Mouse (Mus musculus) limb, embryonic 11.5 days (tissue): Measurements from ENCODE around the gene Cab39. TPM values are rescaled to one million over a fixed set of nuclear protein-coding genes. Genes with fewer than 3 reads are reported as not detected.

ENCODE experiments used
- ATAC-seq: fragments of 200-750 bp; cut with Nextera tagmentation; 2 replicates; pipeline ENCODE4 v1.8.0; 2017; ENCODE audit warnings: low read depth; ENCODE audit not compliant: insufficient number of reproducible peaks, low FRiP score, low TSS enrichment
- DNase-seq: peaks from one replicate; pipeline ENCODE4 v3.0.0-alpha.2; 2015; ENCODE audit warnings: low spot score
- H3K27ac ChIP-seq: fragments of 300-500 bp; sonication (generic); replicated peaks from 2 replicates; pipeline ENCODE4 v1.5.1; 2014; ENCODE audit warnings: low read depth, mild to moderate bottlenecking, low read length
- H3K27me3 ChIP-seq: fragments of 300-500 bp; sonication (generic); 2 replicates; pipeline ENCODE4 v1.6.1; 2014; ENCODE audit warnings: mild to moderate bottlenecking, low read length, mixed read lengths; ENCODE audit not compliant: control insufficient read depth, insufficient read depth
- H3K36me3 ChIP-seq: fragments of 300-500 bp; sonication (generic); 2 replicates; pipeline ENCODE4 v1.6.1; 2014; ENCODE audit warnings: mild to moderate bottlenecking, low read length, moderate library complexity, mixed read lengths; ENCODE audit not compliant: control insufficient read depth, insufficient read depth
- H3K4me1 ChIP-seq: fragments of 300-500 bp; sonication (generic); 2 replicates; pipeline ENCODE4 v1.6.1; 2014; ENCODE audit warnings: low read length, mixed read lengths; ENCODE audit not compliant: control insufficient read depth, insufficient read depth
- H3K4me2 ChIP-seq: fragments of 300-500 bp; sonication (generic); 2 replicates; pipeline ENCODE4 v1.6.1; 2014; ENCODE audit warnings: low read depth, mild to moderate bottlenecking, moderate library complexity; ENCODE audit not compliant: severe bottlenecking
- H3K4me3 ChIP-seq: fragments of 300-500 bp; sonication (generic); 2 replicates; pipeline ENCODE4 v1.5.1; 2014; ENCODE audit warnings: low read depth, low read length
- H3K9ac ChIP-seq: fragments of 300-500 bp; sonication (generic); 2 replicates; pipeline ENCODE4 v1.6.1; 2014; ENCODE audit warnings: mild to moderate bottlenecking, low read length
- H3K9me3 ChIP-seq: fragments of 300-500 bp; sonication (generic); 2 replicates; pipeline ENCODE4 v1.6.1; 2016; ENCODE audit warnings: low read length; ENCODE audit not compliant: control insufficient read depth
- WGBS: fragments of 180-500 bp; shearing (Covaris S2); extraction: QIAGEN DNeasy Blood & Tissue Kit; methylation state at CpG from one replicate; pipeline ENCODE4 v1.1.7; 2014; 5-methylcytosine and 5-hydroxymethylcytosine counted together
- polyA plus RNA-seq: library from polyadenylated mRNA; unstranded; fragments of >200 nt; fragmentation: Nextera tagmentation; extraction: Ambion mirVana; gene quantifications from 2 replicates; pipeline ENCODE4 v1.2.1, GENCODE M21; 2014

The Cab39 gene
- polyA plus RNA-seq, 1 experiment from 2014 or later, result 40.3 TPM

DNA sequence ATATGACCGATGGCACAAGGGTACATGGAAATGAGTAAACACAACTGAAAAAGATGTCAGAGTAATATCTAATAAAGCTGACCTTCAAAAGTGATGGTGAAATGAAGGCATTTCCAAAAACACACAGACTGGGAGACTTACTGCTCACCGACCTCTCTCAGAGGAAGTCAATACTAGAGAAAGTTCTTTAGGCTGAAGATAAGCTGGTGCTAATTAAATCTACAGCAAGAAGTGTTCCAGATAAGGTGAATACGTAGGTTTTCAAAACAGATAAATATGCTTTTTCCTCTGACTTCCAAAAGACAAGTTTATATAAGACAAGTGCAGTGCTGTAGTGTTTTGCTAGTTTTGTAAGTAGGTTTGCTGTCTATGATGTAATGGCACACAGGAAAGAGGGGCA is 63.0 kb downstream of the Cab39 start:
- no peak overlapping the region for H3K27ac ChIP-seq
- WGBS, result 87% methylated on average over 3 of the region's 3 CpGs
- H3K9ac ChIP-seq, result no peak overlapping the region
- ATAC-seq (no peak), DNase-seq (no peak)
- H3K4me2 ChIP-seq, result no peak overlapping the region
- H3K4me3 ChIP-seq, result no peak overlapping the region
- H3K9me3 ChIP-seq, result no peaks in the 10 kb centered on the region
- peaks cover 6% of the 10 kb centered on the region; the same call in 1 of the 2 replicates for H3K36me3 ChIP-seq
- H3K27me3 ChIP-seq, result no peaks in the 10 kb centered on the region
- no peaks in the 10 kb centered on the region for H3K4me1 ChIP-seq

DNA sequence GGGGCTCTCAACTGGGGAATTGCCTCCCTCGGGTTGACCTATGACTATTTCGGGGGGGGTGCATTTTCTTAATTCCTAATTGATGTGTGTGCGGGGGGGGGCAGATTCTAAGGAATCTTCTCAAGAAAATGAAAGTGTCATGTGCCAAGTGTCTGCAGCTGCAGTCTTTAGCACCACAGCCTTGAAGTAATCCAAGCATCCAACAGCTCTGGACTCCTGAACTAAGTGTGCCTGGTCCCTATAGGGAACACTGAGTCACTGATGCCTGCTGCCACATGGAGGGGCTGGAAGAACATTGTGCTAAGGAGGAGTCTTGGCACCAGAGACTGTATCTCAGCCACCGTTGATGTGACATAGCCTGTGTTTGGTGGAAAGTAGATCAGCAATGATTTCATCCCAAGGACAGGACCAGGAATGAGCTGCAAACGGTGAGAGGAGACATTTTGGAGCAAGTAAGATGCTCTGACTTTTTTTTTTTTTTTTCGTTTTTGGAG is 64.1 kb downstream of the Cab39 start:
- WGBS, result 78% methylated on average over 6 of the region's 6 CpGs
- Histone ChIP-seq H3K36me3 (peaks cover 6% of the 10 kb centered on the region; the same call in 1 of the 2 replicates), H3K4me1 (no peaks in the 10 kb centered on the region), H3K27me3 (no peaks in the 10 kb centered on the region), H3K4me3 (no peak overlapping the region), H3K4me2 (no peak overlapping the region), H3K9ac (no peak overlapping the region), H3K27ac (no peak overlapping the region), H3K9me3 (no peaks in the 10 kb centered on the region)
- DNase-seq, result no peak
- no peak for ATAC-seq

DNA sequence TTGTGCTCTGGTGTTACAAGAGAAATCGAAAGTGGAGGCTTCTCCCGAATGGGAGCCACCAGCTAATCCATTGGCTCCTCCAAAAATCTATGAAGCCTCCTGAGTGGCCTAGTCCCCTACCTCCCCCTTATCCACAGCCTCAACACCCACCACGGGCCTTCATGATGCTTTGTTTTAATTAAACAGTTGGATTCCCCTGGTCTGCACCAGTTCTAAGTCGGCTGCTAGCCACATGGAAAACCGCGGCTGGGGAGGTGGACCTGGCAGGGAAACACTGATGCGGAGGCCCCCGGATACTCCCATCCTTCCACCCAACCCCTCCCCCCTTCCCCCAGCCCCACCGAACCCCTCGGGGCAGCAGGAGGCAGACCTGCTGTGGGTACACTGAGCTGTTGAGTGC is 71.1 kb downstream of the Cab39 start:
- H3K9me3 ChIP-seq, result no peaks in the 10 kb centered on the region
- ATAC-seq (no peak), DNase-seq (no peak)
- no peak overlapping the region for H3K9ac ChIP-seq
- H3K4me1 ChIP-seq, result no peaks in the 10 kb centered on the region
- WGBS, result 95% methylated on average over 10 of the region's 10 CpGs
- H3K27me3 ChIP-seq, result no peaks in the 10 kb centered on the region
- H3K27ac ChIP-seq, result no peak overlapping the region
- H3K36me3 ChIP-seq, result no peaks in the 10 kb centered on the region
- no peak overlapping the region for H3K4me2 ChIP-seq
- no peak overlapping the region for H3K4me3 ChIP-seq

DNA sequence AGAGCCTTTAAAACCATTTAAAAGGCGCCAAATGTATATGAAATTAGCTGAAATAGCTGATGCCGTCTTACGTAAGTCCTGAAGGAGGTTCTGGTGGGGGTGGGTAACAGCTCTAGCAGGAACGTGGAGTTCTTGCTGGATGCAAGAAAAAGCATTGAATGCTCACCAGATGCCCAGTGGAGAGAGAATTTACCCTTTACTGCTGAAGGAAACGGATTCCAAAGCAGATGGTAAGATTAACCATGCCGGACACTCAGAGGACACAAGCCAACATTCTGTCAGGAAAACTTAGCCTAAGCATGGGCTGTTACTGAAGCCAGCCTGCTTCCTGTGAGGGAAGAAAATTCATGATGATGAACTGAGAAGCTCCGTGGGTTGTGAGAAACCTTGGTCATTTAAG is 76.8 kb downstream of the Cab39 start:
- Histone ChIP-seq H3K36me3 (no peaks in the 10 kb centered on the region), H3K4me3 (no peak overlapping the region), H3K27ac (no peak overlapping the region), H3K4me2 (no peak overlapping the region), H3K27me3 (no peaks in the 10 kb centered on the region), H3K9ac (no peak overlapping the region), H3K9me3 (no peaks in the 10 kb centered on the region), H3K4me1 (no peaks in the 10 kb centered on the region)
- ATAC-seq (no peak), DNase-seq (no peak)
- WGBS, result 86% methylated on average over 7 of the region's 7 CpGs

DNA sequence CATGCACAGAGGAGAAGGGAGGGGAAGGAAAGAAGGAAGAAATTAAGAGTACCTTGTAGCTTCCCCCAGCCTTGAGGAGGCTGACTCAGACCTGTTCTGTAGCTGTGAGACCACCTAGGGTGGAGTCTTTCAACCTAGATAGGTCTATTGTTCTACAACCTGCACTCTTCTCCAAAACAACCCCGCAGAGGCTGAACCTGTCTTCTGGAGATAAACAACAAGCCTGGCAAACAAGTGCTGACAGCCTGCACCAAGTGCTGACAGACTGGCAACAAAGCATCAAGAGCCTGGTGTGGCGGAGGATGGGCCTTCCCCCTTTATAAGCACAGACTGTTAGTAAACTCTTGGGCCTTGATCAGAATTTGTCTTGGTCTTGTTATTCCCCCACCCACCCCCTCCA is 77.3 kb downstream of the Cab39 start:
- no peak for DNase-seq
- WGBS, result 82% methylated on average over 2 of the region's 2 CpGs
- no peaks in the 10 kb centered on the region for H3K36me3 ChIP-seq

DNA sequence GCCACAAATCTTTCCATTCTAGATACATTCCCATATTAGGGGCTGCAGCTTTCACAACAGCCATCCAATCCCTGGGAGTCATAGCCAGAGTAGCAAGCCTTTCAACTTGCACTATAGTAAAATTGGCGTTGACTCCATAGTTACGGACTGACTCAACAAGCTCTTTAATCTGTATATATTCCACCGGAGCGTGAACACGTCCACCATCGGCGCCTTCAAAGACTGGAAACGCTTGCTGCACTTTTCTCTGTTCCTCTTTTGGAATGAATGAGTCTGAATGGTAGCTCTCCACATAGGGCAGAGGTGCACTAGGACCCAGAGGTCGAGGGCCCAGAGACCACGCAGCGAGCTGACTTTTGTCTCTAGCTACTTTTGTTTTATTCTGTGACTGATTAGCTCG is 88.8 kb downstream of the Cab39 start:
- H3K4me3 ChIP-seq, result no peak overlapping the region
- no peaks in the 10 kb centered on the region for H3K4me1 ChIP-seq
- H3K27ac ChIP-seq, result no peak overlapping the region
- H3K4me2 ChIP-seq, result no peak overlapping the region
- 94% methylated on average over 12 of the region's 12 CpGs for WGBS
- no peak for ATAC-seq
- H3K27me3 ChIP-seq, result no peaks in the 10 kb centered on the region
- DNase-seq, result no peak
- no peaks in the 10 kb centered on the region for H3K36me3 ChIP-seq
- no peak overlapping the region for H3K9ac ChIP-seq
- peaks cover 2% of the 10 kb centered on the region; the same call in 1 of the 2 replicates for H3K9me3 ChIP-seq

More for the DNA sequence above, 77.3 kb downstream of the Cab39 start:
- Histone ChIP-seq H3K27ac (no peak overlapping the region), H3K4me2 (no peak overlapping the region), H3K4me1 (no peaks in the 10 kb centered on the region), H3K9me3 (no peaks in the 10 kb centered on the region), H3K27me3 (no peaks in the 10 kb centered on the region), H3K9ac (no peak overlapping the region), H3K4me3 (no peak overlapping the region)
- no peak for ATAC-seq

DNA sequence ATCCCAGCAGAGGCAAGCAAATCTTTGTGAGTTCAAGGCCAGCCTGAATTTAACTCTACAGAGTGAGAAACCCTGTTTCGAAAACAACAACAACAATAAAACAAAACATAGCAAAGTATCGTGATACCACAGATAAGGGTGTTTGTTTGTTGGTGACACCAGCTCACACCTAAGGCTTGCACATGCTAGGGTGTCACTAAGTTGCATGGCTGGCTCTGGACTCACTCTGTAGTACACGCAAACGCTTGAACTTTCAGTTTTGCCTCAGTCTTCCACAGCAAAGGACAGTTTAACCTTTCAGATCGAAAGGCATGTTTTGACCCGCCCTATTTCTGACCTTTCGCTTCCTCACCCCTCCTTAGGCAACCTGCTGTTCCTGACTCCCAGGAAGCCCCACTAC is 94.0 kb downstream of the Cab39 start:
- no peaks in the 10 kb centered on the region for H3K36me3 ChIP-seq
- no peaks in the 10 kb centered on the region for H3K4me1 ChIP-seq
- no peak overlapping the region for H3K4me2 ChIP-seq
- H3K4me3 ChIP-seq, result no peak overlapping the region
- H3K9me3 ChIP-seq, result peaks cover 2% of the 10 kb centered on the region; the same call in 1 of the 2 replicates
- no peaks in the 10 kb centered on the region for H3K27me3 ChIP-seq
- DNase-seq (no peak), ATAC-seq (no peak)
- H3K27ac ChIP-seq, result no peak overlapping the region
- 91% methylated on average over 7 of the region's 7 CpGs for WGBS
- H3K9ac ChIP-seq, result no peak overlapping the region

DNA sequence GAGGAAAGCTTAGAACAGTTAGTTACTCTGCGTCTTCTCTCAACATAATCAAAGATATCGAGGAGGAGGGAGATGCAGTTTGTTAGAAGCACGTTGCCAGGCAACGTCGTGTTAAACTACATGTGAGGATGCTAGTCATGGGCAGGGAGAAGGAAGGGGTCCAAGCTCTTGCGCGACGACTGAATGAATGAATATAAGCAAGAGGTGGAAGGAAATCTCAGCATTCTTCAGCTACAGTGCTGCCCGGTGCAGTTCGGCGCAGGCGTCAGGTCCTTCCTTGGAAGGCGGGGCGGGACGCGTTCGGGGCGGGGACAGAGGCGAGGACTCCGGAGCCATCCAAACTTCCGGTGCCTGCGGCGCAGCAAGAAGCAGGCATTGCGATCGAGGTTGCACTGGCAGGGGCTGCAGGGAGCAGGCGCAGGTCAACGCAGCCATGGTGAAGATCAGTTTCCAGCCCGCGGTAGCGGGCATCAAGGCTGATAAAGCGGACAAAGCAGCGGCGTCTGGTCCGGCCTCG is 101.0 kb downstream of the Cab39 start, which contains the start of gene Itm2c:
Itm2c (plus strand) TSS at position 51 of the 517 bp plus-strand sequence.
- no peaks in the 10 kb centered on the region for H3K27me3 ChIP-seq
- WGBS, result 1% methylated on average over 35 of the region's 35 CpGs

More for the DNA sequence above, 101.0 kb downstream of the Cab39 start, which contains the start of gene Itm2c:
- Histone ChIP-seq H3K4me3 (peak within 1 kb of the TSS; percentile 81), H3K27ac (peak within 1 kb of the TSS; percentile 91), H3K9me3 (no peaks in the 10 kb centered on the region), H3K36me3 (no peaks in the 10 kb centered on the region), H3K4me2 (peak within 1 kb of the TSS; percentile 61), H3K9ac (peak within 1 kb of the TSS; percentile 88), H3K4me1 (peaks cover 33% of the 10 kb centered on the region)
- ATAC-seq, result peak; percentile 78
- peak; percentile 93 for DNase-seq
